Comparison of ENCODE assay signal across 7 mouse cellular contexts in the genomic region with DNA sequence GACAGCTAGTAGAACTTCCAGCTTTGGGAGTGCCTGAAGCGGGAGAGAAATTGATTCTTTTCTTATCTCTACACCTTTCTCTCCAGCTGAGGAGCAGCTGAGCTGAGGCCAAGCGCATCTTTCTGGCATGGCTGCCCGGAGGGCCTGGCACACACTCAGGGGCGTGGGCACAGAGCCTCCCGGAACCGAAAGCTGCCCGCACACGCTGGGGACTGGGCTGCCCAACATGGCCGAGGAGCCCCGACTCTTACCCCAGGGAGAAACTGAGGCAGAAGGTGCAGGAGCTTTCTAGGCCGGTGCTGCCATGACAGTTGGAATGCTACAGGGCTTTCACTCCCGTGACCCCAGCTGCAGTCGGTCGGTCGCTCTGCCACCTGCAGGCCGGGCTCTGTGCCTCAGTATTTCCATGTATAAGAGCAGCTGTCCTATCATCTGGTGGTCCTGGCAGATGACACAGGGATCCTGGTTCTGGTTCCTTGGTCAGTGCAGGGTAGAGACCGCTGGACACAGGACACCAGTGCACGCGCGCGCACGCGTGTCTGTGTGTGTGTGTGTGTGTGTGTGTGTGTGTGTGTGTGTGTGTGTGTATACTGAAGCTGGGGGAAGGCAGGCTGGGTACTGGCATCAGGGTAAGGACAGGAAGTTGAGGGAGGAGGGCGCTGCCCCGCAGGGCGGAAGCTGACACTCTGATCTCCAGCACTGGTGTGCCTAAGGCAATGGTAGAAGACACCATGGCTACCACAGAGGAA. TPM values are rescaled to one million over a fixed set of nuclear protein-coding genes. Genes with fewer than 3 reads are reported as not detected.
A peak's percentile ranks its signal among the peaks of the same experiment; 100 is the strongest.
DNase-seq lines count a peak whose midpoint lies in the region; ATAC-seq and TF ChIP-seq lines count a peak whose summit lies in the region.

No protein-coding gene starts in this region.

- H3K4me2 ChIP-seq in limb, embryonic 12.5 days, result peak overlapping the region; percentile 47; the same call in 1 of the 2 replicates
- H3K4me2 ChIP-seq in midbrain, embryonic 14.5 days (ENCODE audit: low read length), result peak overlapping the region; percentile 52

- no peak overlapping the region for H3K9ac ChIP-seq in limb, embryonic 12.5 days (replicated peaks)
- H3K9ac ChIP-seq in midbrain, embryonic 14.5 days (replicated peaks; ENCODE audit: low read length), result no peak overlapping the region

- TF ChIP-seq CTCF in testis, adult 2 months (IDR thresholded peaks at IDR 0.05; ENCODE audit: control insufficient read depth, insufficient read depth, insufficient replicate concordance, low read depth, low read length), result no peak

- H3K27ac ChIP-seq in limb, embryonic 12.5 days, result no peak overlapping the region
- no peak overlapping the region for H3K27ac ChIP-seq in midbrain, embryonic 14.5 days (replicated peaks; ENCODE audit: low read depth, low read length)
- peak overlapping the region; percentile 79 for H3K27ac ChIP-seq in testis, adult 2 months (ENCODE audit: control insufficient read depth, insufficient read depth, low read depth, low read length)

- TF ChIP-seq POLR2A in testis, adult 2 months (IDR thresholded peaks at IDR 0.05; ENCODE audit: control insufficient read depth, low read depth, low read length), result no peak

- H3K4me3 ChIP-seq in limb, embryonic 12.5 days (replicated peaks), result no peak overlapping the region
- no peak overlapping the region for H3K4me3 ChIP-seq in midbrain, embryonic 14.5 days (replicated peaks; ENCODE audit: low read depth, low read length)
- no peak overlapping the region; the same call in 1 of the 2 replicates for H3K4me3 ChIP-seq in testis, adult 2 months (ENCODE audit: control insufficient read depth, low read depth, low read length)

- H3K4me1 ChIP-seq in limb, embryonic 12.5 days (replicated peaks), result peaks cover 24% of the 10 kb centered on the region
- peaks cover 8% of the 10 kb centered on the region; the same call in 1 of the 2 replicates for H3K4me1 ChIP-seq in midbrain, embryonic 14.5 days (ENCODE audit: control insufficient read depth, insufficient read depth, low read length)
- peaks cover 35% of the 10 kb centered on the region for H3K4me1 ChIP-seq in testis, adult 2 months (ENCODE audit: control insufficient read depth, insufficient read depth, low read length)

- H3K36me3 ChIP-seq in limb, embryonic 12.5 days, result no peaks in the 10 kb centered on the region
- no peaks in the 10 kb centered on the region for H3K36me3 ChIP-seq in midbrain, embryonic 14.5 days (ENCODE audit: control insufficient read depth, insufficient read depth, low read length)
- no peaks in the 10 kb centered on the region for H3K36me3 ChIP-seq in testis, adult 2 months (ENCODE audit: control insufficient read depth, insufficient read depth, low read length)

- no peak for ATAC-seq in limb, embryonic 12.5 days (ENCODE audit: insufficient number of reproducible peaks, insufficient read depth, low FRiP score, low TSS enrichment, low read depth)
- ATAC-seq in midbrain, embryonic 14.5 days (ENCODE audit: low FRiP score, low TSS enrichment), result no peak

- peak; percentile 96 for DNase-seq in 416B (ENCODE audit: low read depth)
- DNase-seq in B cell, adult 2 months, result peak; percentile 67 to 73
- peak; percentile 23 to 54 for DNase-seq in cerebellum, postnatal 4 days (ENCODE audit: low spot score in 2 of 2)
- DNase-seq in heart, postnatal 4 days, result peak; percentile 36
- peak; percentile 3 for DNase-seq in midbrain, embryonic 14.5 days

- H3K27me3 ChIP-seq in limb, embryonic 12.5 days, result peaks cover 41% of the 10 kb centered on the region
- no peaks in the 10 kb centered on the region; the same call in 1 of the 2 replicates for H3K27me3 ChIP-seq in midbrain, embryonic 14.5 days (ENCODE audit: control insufficient read depth, insufficient read depth, low read length)
- H3K27me3 ChIP-seq in testis, adult 2 months (ENCODE audit: control insufficient read depth, insufficient read depth, low read length), result no peaks in the 10 kb centered on the region

- H3K9me3 ChIP-seq in limb, embryonic 12.5 days, result peaks cover 2% of the 10 kb centered on the region; the same call in 1 of the 2 replicates
- H3K9me3 ChIP-seq in midbrain, embryonic 14.5 days (ENCODE audit: control insufficient read depth, low read length), result no peaks in the 10 kb centered on the region

- 75% methylated on average over 26 of the region's 26 CpGs for WGBS in limb, embryonic 12.5 days
- WGBS in midbrain, embryonic 14.5 days, result 80% methylated on average over 26 of the region's 26 CpGs

RNA-seq across cellular contexts. Expression of a gene that starts 21.7 kb away (rescaled TPM):
- 100 to 1,000 TPM; 125 to 130 TPM for total RNA-seq in heart, postnatal 4 days (2021)
- 30.8 and 31.1 TPM in 2 replicates for polyA plus RNA-seq in limb, embryonic 12.5 days (2016; fragmentation: Nextera tagmentation; extraction: Ambion mirVana)
- 11.2 and 13.7 TPM in 2 replicates for polyA plus RNA-seq in midbrain, embryonic 14.5 days (2014; fragmentation: Nextera tagmentation; extraction: Ambion mirVana)
- polyA plus RNA-seq in testis, adult 2 months (2012; rRNA removed), result 9.8 and 9.9 TPM in 2 replicates

RNA-seq across cellular contexts. Expression of a gene that starts 40.9 kb away (rescaled TPM):
- 1 to 10 TPM; 1.9 to 2.4 TPM for total RNA-seq in heart, postnatal 4 days (2021)
- polyA plus RNA-seq in limb, embryonic 12.5 days (2016; fragmentation: Nextera tagmentation; extraction: Ambion mirVana), result 2.9 and 3.0 TPM in 2 replicates
- polyA plus RNA-seq in midbrain, embryonic 14.5 days (2014; fragmentation: Nextera tagmentation; extraction: Ambion mirVana), result 1.0 and 1.2 TPM in 2 replicates
- 3,568 and 3,612 TPM in 2 replicates for polyA plus RNA-seq in testis, adult 2 months (2012; rRNA removed)

RNA-seq across cellular contexts. Expression of a gene that starts 44.9 kb away (rescaled TPM):
- under 1 TPM; 0.72 to 0.98 TPM for total RNA-seq in heart, postnatal 4 days (2021)
- 1.1 and 3.1 TPM in 2 replicates for polyA plus RNA-seq in limb, embryonic 12.5 days (2016; fragmentation: Nextera tagmentation; extraction: Ambion mirVana)
- 1.3 and 2.9 TPM in 2 replicates for polyA plus RNA-seq in midbrain, embryonic 14.5 days (2014; fragmentation: Nextera tagmentation; extraction: Ambion mirVana)
- polyA plus RNA-seq in testis, adult 2 months (2012; rRNA removed), result 0.65 TPM in 1 of 2 replicates, not detected in the other

RNA-seq across cellular contexts. Expression of a gene that starts 48.8 kb away (rescaled TPM):
- under 1 TPM; 0.09 to 0.33 TPM for total RNA-seq in heart, postnatal 4 days (2021)
- 0.70 and 0.93 TPM in 2 replicates for polyA plus RNA-seq in limb, embryonic 12.5 days (2016; fragmentation: Nextera tagmentation; extraction: Ambion mirVana)
- 61.3 and 117 TPM in 2 replicates for polyA plus RNA-seq in midbrain, embryonic 14.5 days (2014; fragmentation: Nextera tagmentation; extraction: Ambion mirVana)
- 147 and 163 TPM in 2 replicates for polyA plus RNA-seq in testis, adult 2 months (2012; rRNA removed)

RNA-seq across cellular contexts. Expression of a gene that starts 49.4 kb away (rescaled TPM):
- total RNA-seq in heart, postnatal 4 days (2021), result under 1 TPM; 0.55 to 0.70 TPM
- 3.3 and 3.8 TPM in 2 replicates for polyA plus RNA-seq in limb, embryonic 12.5 days (2016; fragmentation: Nextera tagmentation; extraction: Ambion mirVana)
- 4.5 and 8.2 TPM in 2 replicates for polyA plus RNA-seq in midbrain, embryonic 14.5 days (2014; fragmentation: Nextera tagmentation; extraction: Ambion mirVana)
- 1.2 and 1.6 TPM in 2 replicates for polyA plus RNA-seq in testis, adult 2 months (2012; rRNA removed)

Comparison
In these comparisons a context has a peak if more than half of its experiments do, and no peak if none do; other contexts are left out.
1. DNase-seq: peak in every context shown above with its lines; median percentile 96 in 416B; 70 in B cell, adult 2 months; 38 in cerebellum, postnatal 4 days; 36 in heart, postnatal 4 days; 3 in midbrain, embryonic 14.5 days.
2. RNA of a gene that starts 40.9 kb away (polyA plus RNA-seq): 3,568 to 3,612 TPM in testis, adult 2 months; 2.9 to 3.0 TPM in limb, embryonic 12.5 days and 1.0 to 1.2 TPM in midbrain, embryonic 14.5 days; every median in the first group is over 100 times any median in the second.